Mouse (Mus musculus): Measurements from ENCODE around the gene Wdr19. TPM values are rescaled to one million over a fixed set of nuclear protein-coding genes. Genes with fewer than 3 reads are reported as not detected.

Gene Wdr19
- polyA plus RNA-seq, 1 experiment from 2014 or later: 9.3 TPM

DNA sequence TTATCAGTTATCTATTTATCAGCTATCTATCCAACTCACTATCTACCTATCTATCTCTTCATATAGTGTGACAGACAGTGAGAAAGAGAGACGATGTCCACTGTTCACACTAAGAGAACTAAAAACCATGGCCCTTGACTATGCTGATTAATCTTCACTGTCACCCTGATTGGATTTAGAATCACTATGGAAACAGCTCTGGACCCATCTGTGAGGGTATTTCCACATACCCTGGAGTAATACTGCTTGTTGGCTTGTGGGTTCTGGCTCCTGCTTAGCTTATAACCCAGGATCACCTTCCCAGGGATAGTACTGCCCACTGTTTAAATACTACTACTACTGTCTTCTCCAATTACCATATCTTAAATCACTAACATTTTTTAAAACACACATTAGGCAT lies 17.2 kb upstream of the Wdr19 start:
- Histone ChIP-seq H3K9ac (replicated peaks; ENCODE audit: low read depth) (no peak overlapping the region), H3K9me3 (ENCODE audit: low read length) (no peaks in the 10 kb centered on the region), H3K4me1 (ENCODE audit: insufficient read depth, low read depth, low read length) (peaks cover under 1% of the 10 kb centered on the region; the same call in 1 of the 2 replicates), H3K27ac (ENCODE audit: low read length) (no peak overlapping the region), H3K4me3 (ENCODE audit: low read depth, low read length) (no peak overlapping the region), H3K4me2 (replicated peaks; ENCODE audit: low read depth, low read length) (no peak overlapping the region), H3K27me3 (replicated peaks; ENCODE audit: insufficient read depth, low read length) (no peaks in the 10 kb centered on the region), H3K36me3 (ENCODE audit: insufficient read depth, low read length) (no peaks in the 10 kb centered on the region)
- DNase-seq (ENCODE audit: low spot score) (no peak), ATAC-seq (no peak)
- TF ChIP-seq CTCF (IDR thresholded peaks at IDR 0.05): no peak
- TF ChIP-seq EP300 (IDR thresholded peaks at IDR 0.05): no peak
- 92% methylated on average over 1 of the region's 1 CpGs for WGBS

DNA sequence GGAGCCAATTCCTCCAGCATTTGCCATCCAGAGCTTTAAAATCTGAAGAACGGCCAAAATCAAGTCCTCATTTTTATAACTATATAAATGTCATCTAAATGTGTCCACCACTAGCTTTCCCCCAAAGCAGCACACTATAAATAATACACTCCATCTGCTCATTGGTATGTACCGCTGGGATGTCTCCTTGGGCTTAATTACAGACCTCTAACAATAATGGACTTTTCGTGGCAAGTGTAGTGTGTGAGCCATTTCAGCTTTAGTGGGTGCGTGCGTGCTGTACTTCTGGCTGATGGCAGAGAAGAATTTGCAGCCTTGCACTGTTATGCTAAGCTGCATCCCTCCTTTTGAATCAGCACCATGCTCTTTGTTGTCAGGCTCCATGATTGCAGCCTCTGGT lies 7.9 kb upstream of the Wdr19 start:
- WGBS: 92% methylated on average over 5 of the region's 5 CpGs
- Histone ChIP-seq H3K4me1 (ENCODE audit: insufficient read depth, low read depth, low read length) (no peaks in the 10 kb centered on the region), H3K4me2 (replicated peaks; ENCODE audit: low read depth, low read length) (no peak overlapping the region), H3K36me3 (ENCODE audit: insufficient read depth, low read length) (no peaks in the 10 kb centered on the region), H3K4me3 (ENCODE audit: low read depth, low read length) (no peak overlapping the region), H3K9ac (replicated peaks; ENCODE audit: low read depth) (no peak overlapping the region), H3K9me3 (ENCODE audit: low read length) (peaks cover 3% of the 10 kb centered on the region; the same call in 1 of the 2 replicates), H3K27me3 (replicated peaks; ENCODE audit: insufficient read depth, low read length) (no peaks in the 10 kb centered on the region), H3K27ac (ENCODE audit: low read length) (no peak overlapping the region)
- DNase-seq (ENCODE audit: low spot score): no peak
- ATAC-seq: no peak
- TF ChIP-seq CTCF (IDR thresholded peaks at IDR 0.05) (no peak), EP300 (IDR thresholded peaks at IDR 0.05) (no peak)

DNA sequence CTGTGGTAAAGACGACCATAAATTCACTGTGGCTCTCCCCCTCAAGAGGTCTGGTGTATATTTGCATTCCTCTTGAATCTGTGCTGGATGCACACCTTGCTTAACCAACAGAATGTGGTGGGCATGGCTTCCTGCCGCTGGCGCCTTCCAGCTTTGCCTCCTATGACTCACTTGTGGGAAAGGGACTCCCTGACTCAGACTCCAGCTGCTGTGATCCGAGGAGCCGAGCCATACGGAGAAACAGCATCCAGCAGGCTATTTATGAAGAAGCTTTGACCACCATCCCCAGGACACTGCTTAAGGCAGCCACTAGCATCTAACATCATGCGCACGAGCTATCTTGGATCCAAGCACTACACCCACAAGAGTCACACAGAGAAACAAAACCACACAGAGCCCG lies 5.1 kb upstream of the Wdr19 start:
- peak; percentile 48 for DNase-seq (ENCODE audit: low spot score)
- TF ChIP-seq CTCF (IDR thresholded peaks at IDR 0.05) (no peak), EP300 (IDR thresholded peaks at IDR 0.05) (no peak)
- WGBS: 64% methylated on average over 9 of the region's 9 CpGs

DNA sequence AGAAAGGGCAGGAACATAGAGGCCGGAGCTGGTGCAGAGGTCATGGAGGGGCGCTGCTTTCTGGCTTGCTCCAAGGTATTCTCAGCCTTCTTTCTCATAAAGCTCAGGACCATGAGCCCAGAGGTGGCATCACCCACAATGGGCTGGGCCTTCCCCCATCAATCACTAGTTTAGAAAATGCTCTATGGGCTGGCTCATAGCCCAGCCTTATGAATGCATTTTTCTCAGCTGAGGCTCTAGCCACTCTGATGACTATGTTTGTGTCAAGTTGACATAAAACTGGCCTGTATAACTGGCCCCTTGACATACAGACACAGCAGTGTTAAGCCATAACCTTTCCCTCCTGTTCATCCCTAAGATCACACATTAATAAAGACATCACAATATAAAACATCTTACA lies 5.2 kb downstream of the Wdr19 start:
- H3K9ac ChIP-seq (replicated peaks; ENCODE audit: low read depth): no peak overlapping the region
- TF ChIP-seq EP300 (IDR thresholded peaks at IDR 0.05) (no peak), CTCF (IDR thresholded peaks at IDR 0.05) (no peak)
- DNase-seq (ENCODE audit: low spot score) (no peak), ATAC-seq (no peak)
- H3K4me1 ChIP-seq (ENCODE audit: insufficient read depth, low read depth, low read length): no peaks in the 10 kb centered on the region
- H3K4me2 ChIP-seq (replicated peaks; ENCODE audit: low read depth, low read length): no peak overlapping the region
- H3K27me3 ChIP-seq (replicated peaks; ENCODE audit: insufficient read depth, low read length): no peaks in the 10 kb centered on the region
- no peak overlapping the region for H3K27ac ChIP-seq (ENCODE audit: low read length)
- H3K36me3 ChIP-seq (ENCODE audit: insufficient read depth, low read length): no peaks in the 10 kb centered on the region
- no peak overlapping the region for H3K4me3 ChIP-seq (ENCODE audit: low read depth, low read length)
- WGBS: 89% methylated on average over 2 of the region's 2 CpGs
- no peaks in the 10 kb centered on the region for H3K9me3 ChIP-seq (ENCODE audit: low read length)

More for the DNA sequence above, 5.1 kb upstream of the Wdr19 start:
- Histone ChIP-seq H3K36me3 (ENCODE audit: insufficient read depth, low read length) (no peaks in the 10 kb centered on the region), H3K9ac (replicated peaks; ENCODE audit: low read depth) (no peak overlapping the region), H3K4me3 (ENCODE audit: low read depth, low read length) (no peak overlapping the region), H3K4me1 (ENCODE audit: insufficient read depth, low read depth, low read length) (no peaks in the 10 kb centered on the region), H3K4me2 (replicated peaks; ENCODE audit: low read depth, low read length) (no peak overlapping the region), H3K9me3 (ENCODE audit: low read length) (peaks cover 3% of the 10 kb centered on the region; the same call in 1 of the 2 replicates), H3K27me3 (replicated peaks; ENCODE audit: insufficient read depth, low read length) (no peaks in the 10 kb centered on the region), H3K27ac (ENCODE audit: low read length) (no peak overlapping the region)
- no peak for ATAC-seq

DNA sequence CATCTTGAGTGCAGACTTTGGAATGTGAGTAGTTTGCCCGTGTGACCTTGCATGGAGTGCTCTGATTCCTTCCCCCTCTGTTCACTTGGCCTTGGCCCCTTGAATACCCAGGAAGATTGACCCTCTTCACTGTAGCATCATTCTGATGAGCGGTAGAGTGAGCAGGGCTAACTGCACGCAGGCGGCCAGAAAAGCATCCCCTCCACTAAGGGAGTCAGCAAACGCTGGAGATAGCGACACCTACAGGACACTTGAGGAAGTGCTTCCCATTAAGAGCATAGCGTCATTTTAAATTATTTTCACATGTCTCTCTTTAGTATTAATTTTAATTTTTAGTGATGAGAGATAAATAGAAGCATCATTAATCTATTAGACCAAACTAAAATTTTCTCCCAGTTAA lies 13.8 kb downstream of the Wdr19 start:
- Histone ChIP-seq H3K4me3 (ENCODE audit: low read depth, low read length) (no peak overlapping the region), H3K27me3 (replicated peaks; ENCODE audit: insufficient read depth, low read length) (no peaks in the 10 kb centered on the region), H3K9me3 (ENCODE audit: low read length) (no peaks in the 10 kb centered on the region), H3K27ac (ENCODE audit: low read length) (no peak overlapping the region), H3K4me2 (replicated peaks; ENCODE audit: low read depth, low read length) (no peak overlapping the region), H3K9ac (replicated peaks; ENCODE audit: low read depth) (no peak overlapping the region), H3K4me1 (ENCODE audit: insufficient read depth, low read depth, low read length) (no peaks in the 10 kb centered on the region), H3K36me3 (ENCODE audit: insufficient read depth, low read length) (no peaks in the 10 kb centered on the region)
- ATAC-seq (peak; percentile 47; the same call in 1 of the 2 replicates), DNase-seq (ENCODE audit: low spot score) (peak; percentile 65)
- TF ChIP-seq EP300 (IDR thresholded peaks at IDR 0.05) (no peak), CTCF (IDR thresholded peaks at IDR 0.05) (peak; percentile 93)
- WGBS: 15% methylated on average over 7 of the region's 7 CpGs

DNA sequence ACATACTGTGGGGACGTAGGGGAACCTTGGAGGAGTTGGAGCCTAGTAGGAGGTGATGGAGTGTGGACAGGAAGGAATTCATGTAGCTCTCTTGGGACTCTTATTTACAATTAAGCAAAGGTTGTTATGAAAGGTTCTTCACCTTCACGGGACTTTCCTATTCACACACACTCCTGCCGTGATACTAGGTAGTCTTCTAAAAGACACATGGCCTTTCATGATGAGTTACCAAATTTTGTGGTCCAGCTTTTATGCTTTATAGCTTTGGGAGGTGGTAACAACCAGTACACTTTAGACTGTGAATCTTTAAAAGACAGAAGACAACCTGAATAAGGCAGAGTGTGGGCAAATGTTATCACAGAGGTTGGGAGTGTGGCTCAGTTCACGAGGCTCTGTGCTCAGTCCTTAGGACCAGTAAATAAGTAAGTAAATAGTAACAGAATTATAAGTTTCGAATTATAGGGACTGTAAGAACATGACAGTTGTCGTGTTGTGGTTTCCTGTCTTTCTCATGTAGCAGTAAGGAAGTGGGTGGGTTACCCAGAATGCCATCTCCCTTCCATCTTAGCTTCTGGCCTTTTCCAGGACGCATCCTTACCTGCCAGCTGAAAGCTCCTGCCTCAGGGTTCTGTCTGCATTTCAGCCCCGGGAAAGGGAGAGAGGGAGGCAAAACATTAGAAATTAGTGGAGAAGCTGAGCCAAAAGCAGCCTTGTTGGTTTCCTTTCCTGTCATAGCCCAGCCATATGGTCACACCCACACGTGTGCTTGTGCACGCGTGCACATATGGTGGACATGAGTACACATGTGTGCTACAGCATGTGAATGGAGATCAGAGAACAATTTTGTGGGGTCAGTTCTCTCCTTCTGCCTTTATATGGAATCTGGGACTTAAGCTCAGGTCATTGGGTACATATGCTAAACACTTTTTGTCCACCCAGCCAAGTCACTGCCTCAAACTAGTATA lies 18.1 kb downstream of the Wdr19 start:
- H3K36me3 ChIP-seq (ENCODE audit: insufficient read depth, low read length): no peaks in the 10 kb centered on the region
- no peak overlapping the region for H3K9ac ChIP-seq (replicated peaks; ENCODE audit: low read depth)
- WGBS: 84% methylated on average over 11 of the region's 11 CpGs

More for the DNA sequence above, 18.1 kb downstream of the Wdr19 start:
- no peaks in the 10 kb centered on the region for H3K9me3 ChIP-seq (ENCODE audit: low read length)
- no peak overlapping the region for H3K4me3 ChIP-seq (ENCODE audit: low read depth, low read length)
- H3K4me2 ChIP-seq (replicated peaks; ENCODE audit: low read depth, low read length): no peak overlapping the region
- no peaks in the 10 kb centered on the region for H3K4me1 ChIP-seq (ENCODE audit: insufficient read depth, low read depth, low read length)
- DNase-seq (ENCODE audit: low spot score) (no peak), ATAC-seq (no peak)
- no peak overlapping the region for H3K27ac ChIP-seq (ENCODE audit: low read length)
- no peak for TF ChIP-seq EP300 (IDR thresholded peaks at IDR 0.05)
- no peak for TF ChIP-seq CTCF (IDR thresholded peaks at IDR 0.05)
- no peaks in the 10 kb centered on the region for H3K27me3 ChIP-seq (replicated peaks; ENCODE audit: insufficient read depth, low read length)

All from lung, postnatal 0 days (tissue).